Comparison of ENCODE assay signal across 21 mouse cellular contexts in the genomic region with DNA sequence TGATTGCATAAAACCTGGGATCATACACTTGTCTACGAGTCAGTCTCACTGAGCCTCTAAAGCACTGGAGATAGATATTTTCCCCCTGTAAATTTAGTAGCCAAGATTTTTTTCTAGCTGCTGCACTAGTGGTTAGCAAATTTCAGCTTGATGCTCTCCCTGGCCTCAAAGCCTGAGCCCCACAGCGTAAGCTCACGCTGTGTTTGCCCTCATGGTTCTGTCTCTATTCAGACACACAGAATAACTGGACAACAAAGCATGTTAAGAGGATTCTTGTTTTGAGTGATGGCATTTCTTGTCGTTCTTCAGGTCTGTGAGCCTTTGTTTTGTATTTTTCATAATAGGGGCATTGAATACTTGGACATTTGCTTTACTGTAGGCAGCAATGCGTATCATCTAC.
A peak's percentile ranks its signal among the peaks of the same experiment; 100 is the strongest.
DNase-seq lines count a peak whose midpoint lies in the region; ATAC-seq lines count a peak whose summit lies in the region.
"Had no signal": no experiment of that assay in that cellular context is flagged by ENCODE, and none has a peak within 500 bp of the region (broad histone marks: within the 10 kb centered on the region; RNA-seq: fewer than 3 reads in every experiment).

No protein-coding gene starts in this region.

- H3K27me3 ChIP-seq in forebrain, embryonic 10.5 days (ENCODE audit: poor library complexity, severe bottlenecking) = no peaks in the 10 kb centered on the region
- H3K27me3 ChIP-seq in forebrain, embryonic 15.5 days = no peaks in the 10 kb centered on the region
- no peaks in the 10 kb centered on the region for H3K27me3 ChIP-seq in hindbrain, embryonic 10.5 days (ENCODE audit: insufficient read depth, poor library complexity, severe bottlenecking)
- H3K27me3 ChIP-seq in hindbrain, embryonic 14.5 days (ENCODE audit: control insufficient read depth, insufficient read depth, low read length) = no peaks in the 10 kb centered on the region
- H3K27me3 ChIP-seq in limb, embryonic 10.5 days (ENCODE audit: low read depth, poor library complexity, severe bottlenecking) = no peaks in the 10 kb centered on the region
- H3K27me3 ChIP-seq: neural tube, embryonic 15.5 days had no signal

- no peak for ATAC-seq in forebrain, embryonic 15.5 days (replicated peaks)
- no peak for ATAC-seq in hindbrain, embryonic 14.5 days (ENCODE audit: low FRiP score)
- ATAC-seq: activated CD4-positive, CD25-positive, alpha-beta regulatory T cell, adult 4 months; CD4-positive, CD25-positive, alpha-beta regulatory T cell, adult 4 months; liver, postnatal 0 days had no signal

- H3K27ac ChIP-seq in forebrain, embryonic 10.5 days = peak overlapping the region; percentile 64
- no peak overlapping the region for H3K27ac ChIP-seq in forebrain, embryonic 15.5 days (replicated peaks)
- peak overlapping the region; percentile 84 for H3K27ac ChIP-seq in hindbrain, embryonic 10.5 days
- H3K27ac ChIP-seq in hindbrain, embryonic 14.5 days = no peak overlapping the region
- peak overlapping the region; percentile 80 for H3K27ac ChIP-seq in limb, embryonic 10.5 days
- H3K27ac ChIP-seq: layer of hippocampus, adult 2 months; neural tube, embryonic 15.5 days had no signal

- H3K4me2 ChIP-seq in forebrain, embryonic 15.5 days (replicated peaks) = no peak overlapping the region
- no peak overlapping the region for H3K4me2 ChIP-seq in hindbrain, embryonic 14.5 days (replicated peaks)
- H3K4me2 ChIP-seq: neural tube, embryonic 15.5 days had no signal

- DNase-seq in forebrain, embryonic 10.5 days (ENCODE audit: extremely low spot score, low spot score) = no peak
- no peak for DNase-seq in hindbrain, embryonic 10.5 days (ENCODE audit: low spot score)
- DNase-seq in hindbrain, embryonic 14.5 days (ENCODE audit: low spot score) = no peak
- peak; percentile 13 for DNase-seq in Muller cell, postnatal 12 days (ENCODE audit: inconsistent ontology term)
- DNase-seq in limb, embryonic 10.5 days (ENCODE audit: low spot score) = no peak
- DNase-seq in c-Kit-positive CD71-positive TER-119-positive erythroid progenitor cells, embryonic 14.5 days (ENCODE audit: low spot score) = no peak
- DNase-seq in adrenal gland, adult 2 months = no peak
- DNase-seq: adrenal gland, postnatal 36 days; cerebellum, adult 2 months; cerebellum, postnatal 36 days; gastrocnemius, postnatal 25 days; kidney, adult 8-10 months; kidney, postnatal 14 days; liver, postnatal 0 days; lung, postnatal 10 days; right cerebral cortex, postnatal 25 days had no signal

- no peak overlapping the region for H3K4me3 ChIP-seq in forebrain, embryonic 10.5 days
- no peak overlapping the region for H3K4me3 ChIP-seq in forebrain, embryonic 15.5 days
- H3K4me3 ChIP-seq in hindbrain, embryonic 10.5 days = no peak overlapping the region
- no peak overlapping the region for H3K4me3 ChIP-seq in hindbrain, embryonic 14.5 days (replicated peaks; ENCODE audit: low read length)
- H3K4me3 ChIP-seq in limb, embryonic 10.5 days = no peak overlapping the region
- H3K4me3 ChIP-seq: layer of hippocampus, adult 2 months; neural tube, embryonic 15.5 days had no signal

- 64% methylated on average over 5 of the region's 5 CpGs for WGBS in forebrain, embryonic 10.5 days
- WGBS in forebrain, embryonic 15.5 days = 38% methylated on average over 5 of the region's 5 CpGs
- WGBS in hindbrain, embryonic 10.5 days = 53% methylated on average over 5 of the region's 5 CpGs
- 29% methylated on average over 5 of the region's 5 CpGs for WGBS in hindbrain, embryonic 14.5 days
- WGBS in limb, embryonic 10.5 days = 89% methylated on average over 5 of the region's 5 CpGs

- no peak overlapping the region for H3K9ac ChIP-seq in forebrain, embryonic 15.5 days (replicated peaks)
- no peak overlapping the region for H3K9ac ChIP-seq in hindbrain, embryonic 14.5 days
- H3K9ac ChIP-seq: liver, postnatal 0 days; neural tube, embryonic 15.5 days had no signal

- no peaks in the 10 kb centered on the region for H3K9me3 ChIP-seq in forebrain, embryonic 10.5 days
- no peaks in the 10 kb centered on the region for H3K9me3 ChIP-seq in forebrain, embryonic 15.5 days
- no peaks in the 10 kb centered on the region for H3K9me3 ChIP-seq in hindbrain, embryonic 10.5 days
- H3K9me3 ChIP-seq in hindbrain, embryonic 14.5 days (ENCODE audit: control insufficient read depth, low read length) = no peaks in the 10 kb centered on the region
- H3K9me3 ChIP-seq in limb, embryonic 10.5 days (replicated peaks) = no peaks in the 10 kb centered on the region
- H3K9me3 ChIP-seq: neural tube, embryonic 15.5 days had no signal

- H3K36me3 ChIP-seq in forebrain, embryonic 10.5 days (replicated peaks) = peaks cover 18% of the 10 kb centered on the region
- H3K36me3 ChIP-seq in forebrain, embryonic 15.5 days = no peaks in the 10 kb centered on the region
- H3K36me3 ChIP-seq in hindbrain, embryonic 10.5 days = peaks cover 18% of the 10 kb centered on the region
- peaks cover 4% of the 10 kb centered on the region; the same call in 1 of the 2 replicates for H3K36me3 ChIP-seq in hindbrain, embryonic 14.5 days (replicated peaks; ENCODE audit: control insufficient read depth, insufficient read depth)
- peaks cover 9% of the 10 kb centered on the region; the same call in 1 of the 2 replicates for H3K36me3 ChIP-seq in limb, embryonic 10.5 days

- H3K4me1 ChIP-seq in forebrain, embryonic 10.5 days = peaks cover 36% of the 10 kb centered on the region
- H3K4me1 ChIP-seq in forebrain, embryonic 15.5 days = no peaks in the 10 kb centered on the region
- H3K4me1 ChIP-seq in hindbrain, embryonic 10.5 days (replicated peaks) = peaks cover 38% of the 10 kb centered on the region
- H3K4me1 ChIP-seq in hindbrain, embryonic 14.5 days (replicated peaks; ENCODE audit: control insufficient read depth, insufficient read depth, low read length) = peaks cover 6% of the 10 kb centered on the region; the same call in 1 of the 2 replicates
- H3K4me1 ChIP-seq in limb, embryonic 10.5 days = peaks cover 50% of the 10 kb centered on the region

Comparison
In these comparisons a context has a peak if more than half of its experiments do, and no peak if none do; other contexts are left out.
1. H3K27ac ChIP-seq: peak in forebrain, embryonic 10.5 days (single experiment), hindbrain, embryonic 10.5 days (single experiment) and limb, embryonic 10.5 days (single experiment); none in forebrain, embryonic 15.5 days (single experiment) and hindbrain, embryonic 14.5 days (single experiment).